8 mouse cellular contexts compared by ENCODE assay signal in genomic region chr15:79438209-79438810, GRCm38 (mm10). TPM values are rescaled to one million over a fixed set of nuclear protein-coding genes. Genes with fewer than 3 reads are reported as not detected.
A peak's percentile ranks its signal among the peaks of the same experiment; 100 is the strongest.
DNase-seq lines count a peak whose midpoint lies in the region; ATAC-seq and TF ChIP-seq lines count a peak whose summit lies in the region.

No protein-coding gene starts in this region.

- 74% methylated on average over 6 of the region's 6 CpGs for WGBS in liver, postnatal 0 days (ENCODE audit: insufficient replicate concordance)
- WGBS in liver, embryonic 11.5 days, result 77% methylated on average over 6 of the region's 6 CpGs
- WGBS in neural tube, embryonic 15.5 days, result 78% methylated on average over 6 of the region's 6 CpGs

- peaks cover 4% of the 10 kb centered on the region; the same call in 1 of the 2 replicates for H3K36me3 ChIP-seq in liver, postnatal 0 days (replicated peaks; ENCODE audit: insufficient read depth, low read length)
- peaks cover 17% of the 10 kb centered on the region for H3K36me3 ChIP-seq in liver, embryonic 11.5 days (ENCODE audit: control insufficient read depth, insufficient read depth, low read length)
- peaks cover 34% of the 10 kb centered on the region for H3K36me3 ChIP-seq in neural tube, embryonic 15.5 days

- H3K9me3 ChIP-seq in liver, postnatal 0 days (ENCODE audit: low read length), result no peaks in the 10 kb centered on the region
- H3K9me3 ChIP-seq in liver, embryonic 11.5 days (ENCODE audit: control insufficient read depth, low read length), result no peaks in the 10 kb centered on the region
- H3K9me3 ChIP-seq in neural tube, embryonic 15.5 days (replicated peaks), result no peaks in the 10 kb centered on the region

- ATAC-seq in liver, postnatal 0 days, result no peak
- no peak for ATAC-seq in liver, embryonic 11.5 days (replicated peaks; ENCODE audit: low FRiP score)
- ATAC-seq in neural tube, embryonic 15.5 days (ENCODE audit: low FRiP score), result no peak

- TF ChIP-seq CTCF in liver, postnatal 0 days (IDR thresholded peaks at IDR 0.05; ENCODE audit: low read depth), result no peak

- H3K4me3 ChIP-seq in liver, postnatal 0 days (ENCODE audit: low read depth, low read length), result no peak overlapping the region
- H3K4me3 ChIP-seq in liver, embryonic 11.5 days (ENCODE audit: low read depth, low read length), result no peak overlapping the region
- no peak overlapping the region; the same call in 1 of the 2 replicates for H3K4me3 ChIP-seq in neural tube, embryonic 15.5 days (replicated peaks)

- peak overlapping the region; percentile 6; the same call in 1 of the 2 replicates for H3K27ac ChIP-seq in liver, postnatal 0 days (ENCODE audit: low read depth)
- H3K27ac ChIP-seq in liver, embryonic 11.5 days (ENCODE audit: low read depth, low read length), result no peak overlapping the region
- H3K27ac ChIP-seq in neural tube, embryonic 15.5 days (replicated peaks), result no peak overlapping the region; the same call in 1 of the 2 replicates

- no peak overlapping the region for H3K9ac ChIP-seq in liver, postnatal 0 days (replicated peaks)
- H3K9ac ChIP-seq in liver, embryonic 11.5 days (ENCODE audit: low read depth, low read length), result no peak overlapping the region
- peak overlapping the region; percentile 28 for H3K9ac ChIP-seq in neural tube, embryonic 15.5 days (replicated peaks)

- no peak overlapping the region for H3K4me2 ChIP-seq in liver, postnatal 0 days (ENCODE audit: low read depth, low read length)
- H3K4me2 ChIP-seq in liver, embryonic 11.5 days, result no peak overlapping the region
- peak overlapping the region; percentile 92 for H3K4me2 ChIP-seq in neural tube, embryonic 15.5 days

- peak; percentile 58 for DNase-seq in adrenal gland, adult 8-10 months
- DNase-seq in adrenal gland, postnatal 4 days (ENCODE audit: low spot score in 2 of 2), result no peak
- DNase-seq in liver, postnatal 0 days, result no peak
- DNase-seq in liver, embryonic 11.5 days (ENCODE audit: low spot score), result no peak
- peak; percentile 26 to 59 for DNase-seq in kidney, postnatal 25 days
- no peak for DNase-seq in thymus, adult 18-20 months
- DNase-seq in urinary bladder, postnatal 36 days (ENCODE audit: low spot score in 2 of 2), result no peak

- no peaks in the 10 kb centered on the region for H3K27me3 ChIP-seq in liver, postnatal 0 days (ENCODE audit: insufficient read depth, low read length)
- no peaks in the 10 kb centered on the region for H3K27me3 ChIP-seq in liver, embryonic 11.5 days (replicated peaks; ENCODE audit: control insufficient read depth, insufficient read depth, low read length)
- no peaks in the 10 kb centered on the region for H3K27me3 ChIP-seq in neural tube, embryonic 15.5 days (replicated peaks)

- no peak for TF ChIP-seq EP300 in liver, postnatal 0 days (IDR thresholded peaks at IDR 0.05; ENCODE audit: low read depth)

- H3K4me1 ChIP-seq in liver, postnatal 0 days (ENCODE audit: insufficient read depth), result peaks cover 31% of the 10 kb centered on the region
- H3K4me1 ChIP-seq in liver, embryonic 11.5 days (replicated peaks; ENCODE audit: control insufficient read depth, insufficient read depth, low read length), result peaks cover 55% of the 10 kb centered on the region
- peaks cover 77% of the 10 kb centered on the region for H3K4me1 ChIP-seq in neural tube, embryonic 15.5 days

RNA-seq across cellular contexts. Expression of gene Csnk1e, which starts 17.1 kb away (rescaled TPM):
- total RNA-seq in adrenal gland, adult 8-10 months (2022), result 100 to 1,000 TPM in 2 of 4 experiments, 10 to 100 TPM in 2; 80.4 to 126 (median 97.1) TPM
- total RNA-seq in adrenal gland, postnatal 4 days (2021), result 100 to 1,000 TPM; 108 to 111 TPM
- polyA plus RNA-seq in liver, postnatal 0 days (2015; fragmentation: Nextera tagmentation; extraction: Ambion mirVana), result 7.5 and 8.9 TPM in 2 replicates
- polyA plus RNA-seq in liver, embryonic 11.5 days (2014; fragmentation: Nextera tagmentation; extraction: Ambion mirVana), result 39.2 and 42.5 TPM in 2 replicates
- 178 and 216 TPM in 2 replicates for polyA plus RNA-seq in neural tube, embryonic 15.5 days (2015; fragmentation: Nextera tagmentation; extraction: Ambion mirVana)

RNA-seq across cellular contexts. Expression of gene Tmem184b, which starts 34.9 kb away (rescaled TPM):
- total RNA-seq in adrenal gland, adult 8-10 months (2022), result 10 to 100 TPM; 39.1 to 76.8 (median 65.3) TPM
- 10 to 100 TPM; 45.7 to 47.4 TPM for total RNA-seq in adrenal gland, postnatal 4 days (2021)
- polyA plus RNA-seq in liver, postnatal 0 days (2015; fragmentation: Nextera tagmentation; extraction: Ambion mirVana), result 6.6 and 8.4 TPM in 2 replicates
- 36.4 and 38.8 TPM in 2 replicates for polyA plus RNA-seq in liver, embryonic 11.5 days (2014; fragmentation: Nextera tagmentation; extraction: Ambion mirVana)
- polyA plus RNA-seq in neural tube, embryonic 15.5 days (2015; fragmentation: Nextera tagmentation; extraction: Ambion mirVana), result 43.1 and 46.3 TPM in 2 replicates

Comparison
In these comparisons a context has a peak if more than half of its experiments do, and no peak if none do; other contexts are left out.
1. DNase-seq: peak in adrenal gland, adult 8-10 months (single experiment) and kidney, postnatal 25 days (2 of 2); none in adrenal gland, postnatal 4 days (0 of 2), liver, postnatal 0 days (single experiment), liver, embryonic 11.5 days (single experiment), thymus, adult 18-20 months (0 of 2) and urinary bladder, postnatal 36 days (0 of 2).